Mouse (Mus musculus) G1E (cell line): ENCODE measurements around the gene Col6a5. TPM values are rescaled to one million over a fixed set of nuclear protein-coding genes. Genes with fewer than 3 reads are reported as not detected.

ENCODE experiments used
- ATAC-seq: 2 replicates; pipeline ENCODE4 v1.8.0; 2016; ENCODE audit warnings: mild to moderate bottlenecking; ENCODE audit not compliant: insufficient number of reproducible peaks, poor library complexity, low FRiP score, severe bottlenecking; ENCODE audit errors: extremely low read depth
- DNase-seq: peaks from one replicate; pipeline ENCODE4 v3.0.0; 2012; ENCODE audit warnings: low spot score
- H3K27me3 ChIP-seq: 2 replicates; pipeline ENCODE4 v1.6.1; 2012; ENCODE audit warnings: mild to moderate bottlenecking, low read length, inconsistent platforms; ENCODE audit not compliant: insufficient read depth
- H3K36me3 ChIP-seq: replicated peaks from 2 replicates; pipeline ENCODE3; 2012; ENCODE audit warnings: mild to moderate bottlenecking, inconsistent platforms
- H3K4me1 ChIP-seq: 2 replicates; pipeline ENCODE4 v1.6.1; 2012; ENCODE audit warnings: low read depth, low read length, inconsistent platforms, mixed read lengths; ENCODE audit not compliant: insufficient read depth
- H3K4me3 ChIP-seq: 2 replicates; pipeline ENCODE4 v1.5.1; 2012; ENCODE audit warnings: low read depth, mild to moderate bottlenecking, inconsistent platforms, low read length, moderate library complexity, mixed read lengths
- H3K9me3 ChIP-seq: replicated peaks from 2 replicates; pipeline ENCODE4 v1.6.1; 2012; ENCODE audit warnings: inconsistent platforms
- CTCF ChIP-seq: IDR thresholded peaks from 2 replicates; pipeline ENCODE4 v1.5.1; 2012; ENCODE audit warnings: low read depth, low read length, inconsistent platforms, mixed read lengths
- GATA1 ChIP-seq: IDR thresholded peaks from 2 replicates; pipeline ENCODE4 v1.6.1; 2012; ENCODE audit warnings: borderline replicate concordance, low read length, inconsistent platforms, mixed read lengths
- GATA2 ChIP-seq: IDR thresholded peaks from 2 replicates; pipeline ENCODE4 v1.6.1; 2012; ENCODE audit warnings: low read depth, low read length, inconsistent platforms, borderline replicate concordance
- POLR2AphosphoS5 ChIP-seq: IDR thresholded peaks from 2 replicates; pipeline ENCODE4 v1.6.1; 2012; ENCODE audit warnings: low read depth, low read length, inconsistent platforms; ENCODE audit not compliant: insufficient replicate concordance
- TAL1 ChIP-seq: conservative IDR thresholded peaks from 2 replicates; pipeline ENCODE4 v1.6.1; 2012; ENCODE audit warnings: low read depth, low read length, inconsistent platforms, mixed read lengths
- polyA plus RNA-seq: library from polyadenylated mRNA; stranded (reverse); fragments of >175 nt; gene quantifications from 2 replicates; pipeline ENCODE4 v1.2.3, GENCODE M21; 2012
- total RNA-seq, 2 experiments: library from RNA; stranded (forward) in 1 of 2; stranded (reverse) in 1 of 2; fragments of 200-1000 nt in 1 of 2; fragments of >200 nt in 1 of 2; fragmentation: Nextera tagmentation in 1 of 2; gene quantifications; 2 replicates each; pipeline ENCODE4 v1.2.3; 2014 to 2017

Col6a5 gene
- total and polyA plus RNA-seq, 3 experiments = 0.16 TPM; not detected in 2

- Histone ChIP-seq H3K36me3 (no peaks in the 10 kb centered on the region), H3K27me3 (no peaks in the 10 kb centered on the region), H3K4me3 (no peak overlapping the region), H3K9me3 (peaks cover 29% of the 10 kb centered on the region), H3K4me1 (no peaks in the 10 kb centered on the region)
- DNase-seq (no peak), ATAC-seq (no peak)
- TF ChIP-seq TAL1 (no peak), CTCF (no peak), POLR2AphosphoS5 (no peak), GATA1 (no peak), GATA2 (no peak)
Observed at GRCm38 (mm10) chr9:105978479-105978878, 18.0 kb upstream of the Col6a5 start.

- Histone ChIP-seq H3K4me3 (no peak overlapping the region), H3K27me3 (no peaks in the 10 kb centered on the region), H3K4me1 (no peaks in the 10 kb centered on the region), H3K36me3 (no peaks in the 10 kb centered on the region), H3K9me3 (peaks cover 30% of the 10 kb centered on the region)
- DNase-seq (no peak), ATAC-seq (no peak)
- no peak for TF ChIP-seq GATA1
- TF ChIP-seq POLR2AphosphoS5 = no peak
- TF ChIP-seq TAL1 = no peak
- no peak for TF ChIP-seq CTCF
- no peak for TF ChIP-seq GATA2
Observed at GRCm38 (mm10) chr9:105976871-105977270, 16.4 kb upstream of the Col6a5 start.

- TF ChIP-seq GATA1 (no peak), POLR2AphosphoS5 (no peak), GATA2 (no peak)
- no peaks in the 10 kb centered on the region for H3K4me1 ChIP-seq
- H3K36me3 ChIP-seq = no peaks in the 10 kb centered on the region
- no peaks in the 10 kb centered on the region for H3K27me3 ChIP-seq
- peaks cover 31% of the 10 kb centered on the region for H3K9me3 ChIP-seq
- ATAC-seq = no peak
- no peak for DNase-seq
- no peak overlapping the region for H3K4me3 ChIP-seq
Observed at GRCm38 (mm10) chr9:105976314-105976713, 15.9 kb upstream of the Col6a5 start.

- Histone ChIP-seq H3K36me3 (no peaks in the 10 kb centered on the region), H3K4me3 (no peak overlapping the region), H3K4me1 (no peaks in the 10 kb centered on the region), H3K9me3 (peaks cover 26% of the 10 kb centered on the region), H3K27me3 (no peaks in the 10 kb centered on the region)
- no peak for ATAC-seq
- DNase-seq = no peak
- TF ChIP-seq GATA2 (no peak), GATA1 (no peak), CTCF (no peak), TAL1 (no peak), POLR2AphosphoS5 (no peak)
Observed at GRCm38 (mm10) chr9:105973736-105974135, 13.3 kb upstream of the Col6a5 start.

GRCm38 (mm10) chr9:105972031-105972430 is 11.6 kb upstream of the Col6a5 start:
- no peaks in the 10 kb centered on the region for H3K27me3 ChIP-seq
- TF ChIP-seq GATA2 (no peak), CTCF (no peak), TAL1 (no peak), GATA1 (no peak), POLR2AphosphoS5 (no peak)
- H3K4me1 ChIP-seq = no peaks in the 10 kb centered on the region
- H3K36me3 ChIP-seq = no peaks in the 10 kb centered on the region
- ATAC-seq (no peak), DNase-seq (no peak)
- H3K9me3 ChIP-seq = peaks cover 21% of the 10 kb centered on the region
- H3K4me3 ChIP-seq = no peak overlapping the region

- DNase-seq (no peak), ATAC-seq (no peak)
- no peak for TF ChIP-seq GATA2
- TF ChIP-seq TAL1 = no peak
- no peak for TF ChIP-seq CTCF
- TF ChIP-seq POLR2AphosphoS5 = no peak
- TF ChIP-seq GATA1 = no peak
- no peaks in the 10 kb centered on the region for H3K27me3 ChIP-seq
- no peaks in the 10 kb centered on the region for H3K36me3 ChIP-seq
- H3K4me1 ChIP-seq = no peaks in the 10 kb centered on the region
- H3K4me3 ChIP-seq = no peak overlapping the region
- H3K9me3 ChIP-seq = peaks cover 25% of the 10 kb centered on the region
Observed at GRCm38 (mm10) chr9:105971351-105971894, 11.0 kb upstream of the Col6a5 start.

- no peak overlapping the region for H3K4me3 ChIP-seq
- peaks cover 25% of the 10 kb centered on the region for H3K9me3 ChIP-seq
- no peaks in the 10 kb centered on the region for H3K36me3 ChIP-seq
- DNase-seq (no peak), ATAC-seq (no peak)
- H3K4me1 ChIP-seq = no peaks in the 10 kb centered on the region
- TF ChIP-seq POLR2AphosphoS5 (no peak), TAL1 (no peak), GATA2 (no peak), GATA1 (no peak)
- no peaks in the 10 kb centered on the region for H3K27me3 ChIP-seq
Observed at GRCm38 (mm10) chr9:105970901-105971300, 10.5 kb upstream of the Col6a5 start.
